Mouse (Mus musculus): ENCODE measurements around the gene Hectd4.

Hectd4 gene

GRCm38 (mm10) chr5:121398146-121398964 is 178.3 kb downstream of the Hectd4 start:
- DNase-seq = peak in 1 of 2 experiments; percentile 58

GRCm38 (mm10) chr5:121398965-121399462 is 179.0 kb downstream of the Hectd4 start:
- no peak for DNase-seq

GRCm38 (mm10) chr5:121399540-121399939 is 179.5 kb downstream of the Hectd4 start:
- DNase-seq = no peak

- DNase-seq = no peak
Measured at GRCm38 (mm10) chr5:121400064-121400463, 180.0 kb downstream of the Hectd4 start.

GRCm38 (mm10) chr5:121400849-121401248 is 180.8 kb downstream of the Hectd4 start:
- DNase-seq = no peak

- no peak for DNase-seq
Measured at GRCm38 (mm10) chr5:121407856-121408255, 187.8 kb downstream of the Hectd4 start.

GRCm38 (mm10) chr5:121410975-121411374 is 191.0 kb downstream of the Hectd4 start:
- DNase-seq = no peak

Data from cerebellum, postnatal 14 days (tissue).